Mouse (Mus musculus) lung, adult 18-20 months (tissue): ENCODE measurements around the gene Rps13.
"Not testable (repeated sequence)": the region's sequence is repeated elsewhere in the genome, so short reads cannot be mapped to it uniquely, and the experiment has no call there.

Experiments
- DNase-seq, 2 experiments: peaks; one replicate each; pipeline ENCODE4 v3.0.0; 2022; ENCODE audit warnings: mixed read lengths in 2 of 2

Rps13 gene

DNA sequence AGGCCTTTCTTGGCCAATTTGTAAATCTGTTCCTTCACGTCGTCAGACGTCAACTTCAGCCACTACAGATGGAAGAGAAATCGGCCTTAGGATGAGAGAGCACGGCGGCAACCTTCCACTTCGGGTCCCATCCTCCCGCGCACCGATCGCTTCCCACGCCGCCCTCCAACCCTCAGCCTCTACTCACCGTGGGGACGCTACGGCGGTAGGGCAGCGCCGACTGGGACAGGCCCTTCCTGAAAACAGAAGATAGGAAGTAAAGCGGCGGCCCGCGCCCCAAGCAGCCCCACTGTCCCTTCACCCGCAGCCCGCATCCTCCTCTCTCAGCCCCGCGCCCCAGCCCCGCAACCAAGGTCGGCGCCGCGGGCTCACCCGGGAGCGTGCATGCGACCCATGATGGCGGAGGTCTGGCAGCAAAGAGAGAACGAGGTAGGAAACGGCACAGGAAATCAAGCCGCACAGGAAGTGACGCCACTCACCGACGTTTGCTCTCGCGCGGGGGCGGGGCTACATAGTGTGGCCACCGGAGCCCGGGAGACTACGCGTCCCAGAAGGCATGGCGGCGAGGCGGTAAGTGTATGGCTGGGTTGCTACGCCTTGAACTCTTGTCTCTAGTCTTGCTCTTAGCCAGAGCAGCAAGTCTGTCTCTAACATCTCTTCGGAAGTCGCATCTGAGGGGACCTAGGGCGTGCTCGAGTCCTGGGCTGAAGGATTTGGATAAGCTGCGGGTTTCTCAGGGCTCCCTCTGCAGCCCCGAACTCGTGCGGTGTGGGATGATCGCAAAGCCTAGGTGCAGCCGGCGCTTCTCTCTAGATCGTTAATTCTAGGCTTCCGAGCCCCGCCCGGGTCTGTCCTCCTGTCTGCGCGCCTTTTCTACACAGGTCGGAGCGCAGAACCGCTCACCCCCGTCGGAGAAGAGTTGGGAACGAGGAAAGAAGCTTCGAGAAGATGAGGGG, at the start of gene Rps13:
Gene Rps13 (minus strand): TSS at position 483 of the 956 bp plus-strand sequence.
- peak; percentile 98 for DNase-seq

DNA sequence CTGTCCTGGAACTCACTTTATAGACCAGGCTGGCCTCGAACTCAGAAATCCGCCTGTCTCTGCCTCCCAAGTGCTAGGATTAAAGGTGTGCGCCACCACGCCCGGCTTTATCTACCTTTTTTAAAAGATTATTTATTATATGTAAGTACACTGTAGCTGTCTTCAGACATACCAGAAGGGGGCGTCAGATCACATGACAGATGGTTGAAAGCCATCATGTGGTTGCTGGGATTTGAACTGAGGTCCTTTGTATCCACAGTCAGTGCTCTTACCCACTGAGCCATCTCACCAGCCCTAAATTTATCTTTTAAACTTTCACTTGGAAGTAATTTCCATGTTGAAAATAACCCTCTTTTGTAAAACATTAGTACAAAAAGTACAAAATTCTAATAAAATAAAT, 45.2 kb upstream of the Rps13 start:
- not testable (repeated sequence) for DNase-seq

DNA sequence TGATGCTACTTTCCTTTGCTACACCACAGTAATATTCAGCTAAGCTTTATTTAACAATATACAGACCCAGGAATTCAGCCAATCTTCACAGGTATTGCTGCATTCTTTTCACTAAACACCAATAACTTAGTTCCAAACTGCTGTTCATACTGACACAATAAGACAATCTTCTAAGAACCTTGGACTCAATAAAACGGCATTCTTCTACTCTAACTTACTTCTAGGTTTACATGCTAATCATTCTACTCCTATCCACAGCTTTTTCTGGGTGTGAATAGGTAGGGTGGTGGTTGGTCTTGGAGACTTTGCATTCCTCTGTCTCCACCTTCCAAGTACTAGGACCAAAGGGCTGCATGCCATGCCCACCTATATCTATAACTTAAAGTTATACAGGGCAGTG, 40.3 kb upstream of the Rps13 start:
- no peak for DNase-seq

DNA sequence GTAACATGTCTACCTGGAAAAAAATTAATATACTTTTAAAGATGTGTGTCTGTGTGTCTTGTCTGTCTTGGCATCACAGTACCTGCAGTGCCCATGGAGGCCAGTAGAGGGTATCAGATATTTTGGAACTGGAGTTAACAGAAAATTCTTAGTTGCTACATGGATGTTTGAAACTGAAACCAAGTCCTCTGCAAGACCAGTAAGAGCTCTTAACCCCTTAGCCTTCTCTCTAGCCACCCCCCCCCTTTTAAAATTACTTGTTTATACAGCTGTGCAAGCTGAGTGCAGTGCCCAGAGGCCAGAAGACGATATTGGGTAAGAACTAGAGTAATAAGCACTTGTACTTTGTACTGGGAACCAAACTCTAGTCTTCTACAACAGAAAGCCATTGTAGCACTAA, 2.2 kb upstream of the Rps13 start:
- DNase-seq = peak; percentile 68 to 82

DNA sequence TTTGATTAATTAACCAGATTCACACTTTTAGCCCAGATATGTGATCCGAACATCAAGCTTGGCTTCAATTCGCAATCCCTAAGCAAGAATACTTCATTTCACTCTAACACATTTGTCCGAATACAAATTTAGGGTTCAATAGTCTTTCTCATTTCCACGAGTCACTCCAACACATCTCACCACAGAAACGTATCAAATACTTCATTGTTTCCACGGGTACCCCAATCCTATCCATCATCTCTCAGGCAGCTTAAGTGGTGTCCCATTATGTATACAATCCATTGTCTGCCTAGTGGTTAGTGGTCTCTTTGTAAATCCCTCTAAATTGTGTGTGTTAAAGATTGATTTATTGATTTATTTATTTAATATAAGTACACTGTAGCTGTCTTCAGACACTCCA, 1.1 kb upstream of the Rps13 start:
- DNase-seq = no peak

DNA sequence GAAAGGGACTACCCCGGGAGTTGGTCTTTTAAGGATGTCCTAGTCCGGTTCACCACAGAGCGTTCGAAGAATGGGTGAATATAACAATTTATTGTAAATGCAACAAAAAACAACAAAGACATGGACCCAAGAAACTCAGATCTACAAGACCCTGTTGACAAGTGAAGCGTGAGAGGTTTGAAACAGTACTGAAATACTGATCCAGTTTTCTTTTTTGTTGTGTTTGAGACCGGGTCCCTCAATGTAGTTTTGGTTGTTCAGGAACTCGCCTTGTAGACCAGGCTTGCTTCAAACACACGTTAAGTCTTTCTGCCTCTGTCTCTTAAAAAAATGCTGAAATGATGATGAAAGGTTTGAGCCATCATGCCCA, 659 bp upstream of the Rps13 start:
- no peak for DNase-seq

DNA sequence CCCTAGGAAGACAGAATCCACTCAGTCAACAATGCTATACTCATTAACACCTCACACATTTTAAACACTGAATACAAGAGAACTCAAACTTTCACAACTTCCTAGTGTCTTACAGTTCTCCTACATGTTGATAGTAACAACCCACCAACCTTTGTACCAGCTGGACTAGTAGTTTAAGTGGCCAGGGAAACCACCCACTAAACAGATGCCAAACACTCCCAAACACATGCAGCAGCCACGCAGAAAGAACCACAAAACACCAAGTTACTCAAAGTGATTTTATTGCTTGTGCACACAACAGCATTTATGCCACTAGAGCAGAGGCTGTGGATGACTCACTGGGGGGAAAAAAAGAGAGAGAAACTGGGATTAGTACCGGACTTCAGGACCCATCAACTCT, 2.7 kb downstream of the Rps13 start:
- DNase-seq = no peak

DNA sequence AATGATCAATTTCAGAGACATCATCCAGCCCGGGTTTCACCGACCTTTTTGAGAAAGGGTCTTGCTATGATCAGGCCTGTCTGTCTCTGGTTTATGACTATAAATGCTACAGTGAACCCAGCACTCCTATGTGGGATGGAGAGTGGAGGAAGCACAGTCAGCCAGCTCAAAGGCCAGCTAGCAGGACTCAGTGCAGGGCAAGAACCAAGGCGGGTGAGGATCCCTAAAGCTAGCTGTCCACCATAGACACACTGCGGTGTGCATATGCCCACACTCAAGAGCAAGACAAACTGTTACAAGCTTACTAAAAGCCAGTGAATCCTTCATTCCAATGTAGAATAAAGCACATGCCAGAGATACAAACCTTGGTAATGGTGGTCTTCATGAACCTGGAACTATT, 4.1 kb downstream of the Rps13 start:
- DNase-seq = no peak

DNA sequence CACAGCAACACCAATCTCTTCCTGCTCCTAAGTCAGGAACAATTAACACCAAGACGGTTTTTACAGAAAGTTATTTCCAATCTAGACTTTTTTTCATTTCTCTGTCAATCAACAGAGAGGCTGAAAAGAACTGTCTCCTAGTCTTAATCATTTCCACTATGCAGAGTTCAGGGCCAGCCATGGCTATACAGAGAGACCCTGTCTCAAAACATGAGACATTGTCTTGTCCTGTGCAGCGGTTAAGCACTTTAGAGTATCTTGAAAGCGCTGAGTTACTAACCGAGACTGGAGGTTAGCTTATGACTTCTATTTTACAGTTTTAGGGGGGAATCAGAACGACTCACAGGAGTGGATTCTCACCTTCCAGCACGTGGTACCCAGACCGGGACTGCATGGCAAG, 5.2 kb downstream of the Rps13 start:
- no peak for DNase-seq

DNA sequence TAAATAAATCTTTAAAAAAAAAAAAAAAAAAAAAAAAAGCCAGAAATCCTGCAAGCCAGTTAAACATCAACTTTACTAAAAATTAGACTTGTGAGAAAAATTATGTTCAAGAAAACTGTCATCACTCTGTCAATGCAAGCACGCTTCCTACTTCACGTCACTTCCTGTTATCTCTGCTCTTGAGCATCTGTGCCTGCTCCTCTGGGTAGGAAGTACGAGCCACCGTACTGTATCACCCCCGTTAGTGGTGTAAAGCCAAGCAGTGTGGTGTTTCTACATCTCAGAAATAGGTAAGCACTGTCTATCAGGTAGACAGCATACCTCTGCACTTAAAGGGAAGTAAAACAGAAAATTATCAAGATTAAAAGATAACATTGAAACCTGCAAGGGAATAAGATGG, 6.1 kb downstream of the Rps13 start:
- DNase-seq = no peak

DNA sequence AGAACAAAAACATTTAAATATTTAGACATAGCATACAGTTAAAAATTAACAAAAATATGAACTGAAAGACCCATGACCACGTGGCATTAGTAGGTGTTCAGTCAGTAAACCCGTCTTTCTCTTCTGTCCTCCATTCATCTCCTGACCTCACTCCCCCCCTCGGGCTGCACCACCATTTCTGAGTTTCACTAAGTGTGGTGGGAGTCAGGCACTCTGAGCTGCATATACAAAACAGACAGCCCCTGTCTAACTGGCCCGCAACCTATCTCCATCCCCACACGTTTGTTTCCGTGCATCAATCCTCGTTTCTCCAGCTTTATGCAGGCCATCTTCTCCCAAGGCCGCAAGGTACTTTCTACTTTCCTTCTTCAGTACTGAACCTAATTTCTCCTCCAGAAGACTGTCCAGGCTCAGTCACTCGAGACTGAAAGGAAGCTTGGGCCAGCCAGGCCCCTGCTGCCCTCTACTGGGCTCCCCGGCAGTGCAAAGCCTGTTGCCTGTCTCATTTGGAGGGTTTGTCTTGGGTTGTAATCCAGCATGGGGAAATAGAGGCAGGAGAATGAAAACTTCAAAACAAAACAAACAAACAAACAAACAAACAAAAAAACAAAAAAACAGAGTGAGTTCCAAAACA, 10.5 kb downstream of the Rps13 start:
- DNase-seq = peak; percentile 57 to 76

DNA sequence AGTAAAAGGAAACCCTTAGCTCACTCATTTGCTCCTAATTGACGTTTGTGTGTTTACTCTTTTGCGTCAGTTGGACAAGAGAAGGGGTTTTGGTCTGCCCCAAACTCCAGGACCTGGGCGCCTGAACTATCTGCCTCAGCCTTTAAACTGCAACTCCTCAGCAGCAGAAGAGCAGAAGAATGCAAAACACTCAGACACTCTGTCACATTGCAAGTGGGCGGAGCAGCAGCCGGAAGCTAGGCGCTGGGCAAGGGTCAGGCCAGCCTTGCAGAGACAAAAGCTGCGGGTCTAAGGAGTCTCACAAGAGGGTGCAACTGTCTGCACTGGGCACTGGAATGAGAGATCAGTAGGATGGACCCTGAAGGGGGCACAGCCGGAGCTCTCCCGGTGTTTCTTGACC, 24.5 kb downstream of the Rps13 start:
- DNase-seq = peak; percentile 26 to 33

DNA sequence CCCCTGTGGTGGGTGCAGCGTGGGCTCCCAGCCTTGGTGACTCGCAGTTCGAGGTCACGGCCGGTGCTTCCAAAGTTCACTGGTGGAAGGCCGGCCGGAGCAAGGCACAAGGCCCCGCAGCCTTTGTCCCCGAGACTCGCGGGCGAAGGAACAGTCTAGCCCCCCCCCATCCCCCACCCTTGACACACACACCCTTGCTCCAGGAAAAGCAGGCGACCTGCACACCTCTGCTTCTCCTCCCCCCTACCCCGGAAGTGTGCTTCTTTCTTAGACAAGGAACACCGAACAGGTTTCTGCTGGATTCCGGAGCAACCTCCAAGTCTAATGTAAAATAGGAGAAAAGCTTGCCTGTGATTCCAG, 25.4 kb downstream of the Rps13 start:
- peak in 1 of 2 experiments; percentile 42 for DNase-seq

DNA sequence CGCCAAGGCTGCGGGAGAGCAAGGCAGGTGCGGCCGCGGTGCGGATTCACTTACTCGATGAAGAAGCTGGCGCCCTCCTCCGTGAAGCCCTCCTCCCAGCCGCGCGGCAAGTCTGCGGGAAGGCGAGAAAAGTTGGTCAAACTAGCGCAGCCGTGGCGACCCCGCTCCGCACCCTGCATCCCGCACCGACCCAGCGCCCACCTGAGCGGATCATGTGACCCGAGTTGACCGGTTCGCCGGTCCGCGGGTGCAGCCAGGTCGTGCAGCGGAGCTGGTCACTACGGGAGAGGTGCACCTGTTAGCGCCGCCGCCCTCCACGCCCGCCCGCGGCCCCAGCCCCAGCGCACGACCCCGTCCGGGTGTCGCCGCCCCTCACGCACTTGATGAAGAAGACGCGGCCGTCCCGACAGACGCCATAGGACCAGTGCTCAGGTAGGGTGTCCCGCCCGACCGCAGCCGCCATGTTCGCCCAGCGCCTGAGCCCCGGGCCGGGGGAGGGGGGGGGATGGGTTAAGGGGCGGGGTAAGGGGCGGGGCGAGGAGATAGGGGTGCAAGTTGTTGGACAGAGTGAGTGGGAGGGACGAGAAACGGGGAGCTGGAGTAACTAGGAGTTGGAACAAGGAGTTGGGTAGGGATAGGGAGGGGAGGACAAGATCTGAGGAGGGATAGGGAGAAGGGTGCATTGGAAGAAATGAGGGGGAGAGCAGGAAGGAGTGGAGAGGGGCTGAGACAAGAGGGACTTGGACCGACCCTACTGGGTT, 25.9 kb downstream of the Rps13 start, which contains the start of gene Plekha7:
Gene Plekha7 (minus strand): TSS at position 506 of the 761 bp plus-strand sequence.
- peak; percentile 59 to 70 for DNase-seq

DNA sequence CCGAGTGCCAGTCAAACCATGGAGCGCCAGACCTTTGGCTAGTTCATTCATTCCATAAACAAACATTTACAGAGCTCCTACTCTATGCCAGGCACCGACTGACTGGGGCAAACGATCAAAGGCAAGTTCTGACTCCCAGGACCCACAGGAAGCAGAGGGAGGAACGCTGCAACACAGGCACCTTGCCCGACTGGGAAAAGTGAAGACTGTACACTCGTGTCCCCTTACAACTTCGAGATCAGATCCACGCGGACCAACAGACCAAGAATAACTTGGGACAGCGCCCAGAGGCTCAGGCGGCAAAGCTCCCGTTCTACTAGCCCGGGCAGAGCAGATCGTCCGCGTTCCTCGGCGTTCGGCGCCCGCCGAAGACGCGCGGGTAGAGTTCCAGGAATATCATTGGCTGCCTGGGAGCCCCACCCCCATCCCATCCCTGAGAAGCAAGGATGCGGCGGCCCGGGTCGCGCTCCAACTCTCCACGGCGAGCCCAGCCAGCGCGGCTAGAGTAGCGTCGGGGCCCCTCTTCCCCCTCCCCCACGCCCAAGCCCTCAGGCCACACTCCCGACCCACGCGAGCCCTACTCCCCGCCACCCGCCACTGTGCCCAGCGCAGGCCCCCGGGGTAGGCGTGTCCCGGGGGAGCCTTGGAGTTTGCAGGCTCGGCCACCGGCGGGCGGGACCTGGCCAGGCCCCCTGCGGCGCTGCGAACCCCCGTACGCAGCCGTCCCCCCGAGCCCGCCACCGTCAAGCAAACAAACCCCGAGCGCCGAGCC, 26.7 kb downstream of the Rps13 start:
- DNase-seq = peak; percentile 73 to 76

DNA sequence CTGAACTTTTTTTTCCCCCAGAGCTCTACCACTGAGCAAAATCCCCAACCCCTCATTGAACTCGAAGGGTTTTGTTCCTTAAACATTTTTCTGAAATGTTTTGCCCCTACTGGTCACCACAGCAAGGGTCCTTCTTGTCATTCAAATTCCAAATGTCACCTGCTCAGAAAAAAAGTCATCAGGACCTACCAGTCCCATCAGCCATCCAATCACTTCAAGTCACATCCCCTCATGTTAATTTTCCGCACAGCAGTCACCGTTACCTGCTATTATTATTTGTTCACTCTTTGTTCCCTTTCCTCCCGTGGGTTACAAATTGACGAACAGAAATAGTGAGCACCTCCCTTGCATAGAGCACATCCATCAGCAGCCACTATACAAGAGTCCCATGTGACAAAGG, 27.4 kb downstream of the Rps13 start:
- no peak for DNase-seq

DNA sequence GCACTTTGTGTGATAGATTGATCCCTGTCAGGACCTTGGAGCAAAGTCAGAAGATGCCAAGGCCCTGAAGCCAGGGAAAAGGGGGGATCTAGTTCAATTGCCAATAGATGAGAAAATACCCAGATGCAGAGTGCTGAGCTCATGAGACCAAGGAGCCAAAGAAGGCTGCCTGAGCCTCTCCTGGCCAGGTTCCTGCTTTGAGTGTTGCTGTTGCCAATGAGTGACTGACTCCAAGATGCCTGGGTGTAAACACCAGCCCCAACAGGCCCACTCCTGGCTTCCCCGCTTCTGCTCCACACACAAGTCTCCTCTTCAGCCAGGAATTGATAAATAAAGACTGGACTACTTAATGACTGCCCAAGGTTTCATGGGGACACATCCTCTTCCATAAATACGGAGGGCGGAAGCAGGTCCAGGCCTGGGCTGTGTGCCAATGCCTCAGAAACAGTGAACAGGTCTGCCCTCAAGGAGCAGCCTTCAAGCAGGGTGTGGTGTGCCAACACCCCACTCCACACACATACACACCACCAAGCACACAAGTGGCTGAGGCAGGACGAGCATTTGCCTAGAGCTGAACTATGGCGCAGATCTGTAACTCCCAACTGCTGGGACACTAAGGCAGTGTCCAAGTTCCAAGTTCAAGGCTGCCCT, 32.2 kb downstream of the Rps13 start:
- DNase-seq = peak; percentile 39 to 52

DNA sequence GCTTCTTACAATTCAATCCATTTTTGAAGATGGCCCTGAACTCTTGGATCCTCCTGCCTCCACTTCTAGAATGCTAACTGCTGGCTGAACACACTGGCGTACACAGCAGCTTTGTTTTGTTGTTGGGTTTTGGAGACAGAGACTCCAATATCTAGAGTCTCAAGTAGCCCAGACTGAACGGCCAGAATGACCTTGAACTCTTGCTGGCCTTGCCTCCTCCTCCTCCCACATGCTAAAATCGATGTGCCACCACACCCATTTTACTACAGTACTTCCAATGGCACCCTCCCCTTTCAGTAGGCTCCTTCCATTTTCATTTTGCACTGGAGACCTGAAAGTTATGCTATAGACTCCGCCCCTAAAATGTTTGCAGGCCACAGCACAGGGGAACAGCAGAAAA, 32.9 kb downstream of the Rps13 start:
- no peak for DNase-seq

DNA sequence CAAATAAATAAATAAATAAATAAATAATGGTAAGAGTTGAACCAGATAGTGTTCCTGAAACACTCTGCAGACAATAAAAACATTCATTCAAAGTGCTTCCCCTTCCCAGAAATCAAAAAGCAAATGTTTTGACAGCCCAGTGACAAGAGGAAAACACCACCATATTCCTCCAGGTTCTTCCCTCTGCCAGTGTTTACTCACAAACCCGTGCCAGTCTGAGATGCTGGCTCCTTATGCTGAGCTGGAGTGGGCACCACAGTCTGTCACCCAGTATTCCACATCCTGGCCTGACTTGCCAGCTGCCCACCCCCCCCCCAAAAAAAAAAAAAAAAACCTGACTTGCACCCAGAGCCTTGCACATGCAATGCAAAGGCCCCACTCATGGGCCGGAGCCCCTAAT, 35.1 kb downstream of the Rps13 start:
- DNase-seq = no peak

DNA sequence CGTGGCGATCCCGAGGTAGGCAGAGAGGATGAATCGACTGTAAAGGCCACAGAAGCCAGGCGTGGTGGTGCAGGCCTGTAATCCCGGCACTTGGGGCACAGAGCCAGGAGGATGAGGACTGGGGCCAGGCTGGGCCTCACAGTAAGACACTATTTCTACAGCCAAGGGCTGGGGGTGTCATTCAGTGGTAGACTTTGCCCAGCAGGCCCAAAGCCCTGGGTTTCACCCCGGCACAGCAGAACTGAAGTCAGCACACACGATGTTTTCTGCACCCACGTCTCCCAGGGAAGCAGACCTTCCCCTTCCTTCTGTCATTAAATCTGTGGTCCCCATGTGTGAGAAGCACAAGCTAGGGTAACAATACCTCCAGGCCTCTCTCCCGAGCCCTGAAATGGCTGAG, 35.6 kb downstream of the Rps13 start:
- no peak for DNase-seq

DNA sequence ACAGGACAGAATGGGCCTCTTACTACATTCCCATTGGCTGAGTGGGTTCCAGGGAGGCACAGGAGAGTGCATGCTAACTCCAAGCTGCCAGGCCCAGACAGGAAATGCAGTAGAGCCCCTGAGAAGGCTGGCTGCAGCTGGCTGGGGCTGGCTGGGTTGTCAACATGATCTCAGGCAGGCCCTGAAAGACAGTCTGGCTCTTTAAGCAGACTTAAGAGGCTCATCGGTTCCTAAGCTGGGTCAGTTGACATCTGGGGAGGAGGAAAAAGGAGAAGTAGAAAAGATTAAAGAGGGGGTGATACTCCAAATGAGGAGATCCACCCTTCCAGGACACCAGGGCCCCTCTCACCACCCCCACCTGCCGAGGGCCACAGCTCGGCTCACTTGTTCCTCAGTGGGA, 39.0 kb downstream of the Rps13 start:
- no peak for DNase-seq

DNA sequence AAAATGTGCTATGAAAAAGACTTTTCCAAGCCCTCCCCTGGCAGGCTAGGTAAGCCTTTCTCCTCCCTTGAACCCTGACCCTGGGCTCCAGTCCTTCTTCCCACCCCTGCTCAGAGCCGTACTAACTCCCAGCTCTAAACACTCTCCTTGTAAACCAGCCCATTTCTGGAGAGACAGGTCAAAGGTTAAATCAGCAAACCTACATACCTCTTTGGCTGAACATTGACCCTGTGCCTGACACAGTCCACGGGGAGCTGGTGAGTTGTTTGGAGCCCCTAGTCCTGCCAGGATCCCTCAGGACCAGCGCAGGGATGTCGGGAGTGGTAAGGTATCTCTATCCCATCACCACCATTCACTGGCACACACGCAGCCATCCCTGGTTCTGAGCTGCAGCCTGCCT, 41.6 kb downstream of the Rps13 start:
- no peak for DNase-seq
